Mouse (Mus musculus) thymus, adult 2 months (tissue): ENCODE results near the gene Tlk2. TPM values are rescaled to one million over a fixed set of nuclear protein-coding genes. Genes with fewer than 3 reads are reported as not detected.

Experiments used
- DNase-seq: peaks from one replicate; pipeline ENCODE4 v3.0.0; 2021
- H3K27ac ChIP-seq: fragments of 200-500 bp; 2 replicates; pipeline ENCODE4 v1.5.1; 2012; ENCODE audit warnings: low read length, control low read depth; ENCODE audit not compliant: control insufficient read depth, insufficient read depth
- H3K27me3 ChIP-seq: fragments of 200-500 bp; 2 replicates; pipeline ENCODE4 v1.6.1; 2012; ENCODE audit warnings: mild to moderate bottlenecking, low read length, moderate library complexity, mixed read lengths; ENCODE audit not compliant: control insufficient read depth, insufficient read depth
- H3K36me3 ChIP-seq: fragments of 200-500 bp; 2 replicates; pipeline ENCODE4 v1.6.1; 2012; ENCODE audit warnings: mild to moderate bottlenecking, low read length, moderate library complexity; ENCODE audit not compliant: control insufficient read depth, insufficient read depth
- H3K4me1 ChIP-seq: fragments of 200-500 bp; replicated peaks from 2 replicates; pipeline ENCODE4 v1.6.1; 2012; ENCODE audit warnings: low read length; ENCODE audit not compliant: control insufficient read depth, insufficient read depth
- H3K4me3 ChIP-seq: fragments of 200-500 bp; 2 replicates; pipeline ENCODE4 v1.5.1; 2012; ENCODE audit warnings: mild to moderate bottlenecking, low read length, control low read depth, moderate library complexity; ENCODE audit not compliant: control insufficient read depth, insufficient read depth
- CTCF ChIP-seq: fragments of 200-500 bp; IDR thresholded peaks from 2 replicates; pipeline ENCODE4 v1.5.1; 2012; ENCODE audit warnings: mild to moderate bottlenecking, control low read depth, low read length, moderate library complexity, borderline replicate concordance; ENCODE audit not compliant: control insufficient read depth, poor library complexity, insufficient read depth; ENCODE audit errors: extremely low read depth
- POLR2A ChIP-seq: fragments of 200-500 bp; IDR thresholded peaks from 2 replicates; pipeline ENCODE4 v1.6.1; 2012; ENCODE audit warnings: mild to moderate bottlenecking, low read length, control low read depth, moderate library complexity; ENCODE audit not compliant: control insufficient read depth, poor library complexity, insufficient read depth; ENCODE audit errors: extremely low read depth
- WGBS: fragments of 180-500 bp; shearing (Covaris S2); methylation state at CpG from one replicate; pipeline ENCODE4 v1.1.7; 2018; 5-methylcytosine and 5-hydroxymethylcytosine counted together
- polyA plus RNA-seq: library from polyadenylated mRNA; depleted of rRNA; stranded (reverse); fragments of >200 nt; gene quantifications from 2 replicates; pipeline ENCODE4 v1.2.3, GENCODE M21; 2012

Gene Tlk2
- polyA plus RNA-seq, 1 experiment = 31.6 TPM

GRCm38 (mm10) chr11:105151226-105152016 is 27.2 kb upstream of the Tlk2 start:
- DNase-seq = peak; percentile 45
- TF ChIP-seq CTCF (no peak), POLR2A (no peak)
- no peaks in the 10 kb centered on the region for H3K36me3 ChIP-seq
- H3K27me3 ChIP-seq = no peaks in the 10 kb centered on the region
- H3K4me1 ChIP-seq = peaks cover 27% of the 10 kb centered on the region
- peak overlapping the region; percentile 54 for H3K27ac ChIP-seq
- peak overlapping the region; percentile 45 for H3K4me3 ChIP-seq
- 4% methylated on average over 19 of the region's 19 CpGs for WGBS

GRCm38 (mm10) chr11:105152017-105152300 is 26.6 kb upstream of the Tlk2 start:
- TF ChIP-seq POLR2A (no peak), CTCF (no peak)
- 29% methylated on average over 4 of the region's 4 CpGs for WGBS

GRCm38 (mm10) chr11:105152357-105152899 is 26.2 kb upstream of the Tlk2 start:
- Histone ChIP-seq H3K27ac (no peak overlapping the region), H3K4me3 (no peak overlapping the region), H3K4me1 (peaks cover 27% of the 10 kb centered on the region), H3K27me3 (no peaks in the 10 kb centered on the region), H3K36me3 (no peaks in the 10 kb centered on the region)
- TF ChIP-seq CTCF (no peak), POLR2A (no peak)
- no peak for DNase-seq
- WGBS = 61% methylated on average over 11 of the region's 11 CpGs

More at GRCm38 (mm10) chr11:105152017-105152300, 26.6 kb upstream of the Tlk2 start:
- no peaks in the 10 kb centered on the region for H3K27me3 ChIP-seq
- DNase-seq = no peak
- peak overlapping the region; percentile 13; the same call in 1 of the 2 replicates for H3K27ac ChIP-seq
- H3K36me3 ChIP-seq = no peaks in the 10 kb centered on the region
- H3K4me3 ChIP-seq = peak overlapping the region; percentile 45
- peaks cover 27% of the 10 kb centered on the region for H3K4me1 ChIP-seq

GRCm38 (mm10) chr11:105153068-105153833 is 25.4 kb upstream of the Tlk2 start:
- TF ChIP-seq CTCF (no peak), POLR2A (no peak)
- 61% methylated on average over 12 of the region's 12 CpGs for WGBS
- Histone ChIP-seq H3K27me3 (no peaks in the 10 kb centered on the region), H3K27ac (no peak overlapping the region), H3K36me3 (no peaks in the 10 kb centered on the region), H3K4me3 (no peak overlapping the region), H3K4me1 (peaks cover 27% of the 10 kb centered on the region)
- no peak for DNase-seq

GRCm38 (mm10) chr11:105155915-105156314 is 22.7 kb upstream of the Tlk2 start:
- Histone ChIP-seq H3K36me3 (no peaks in the 10 kb centered on the region), H3K4me3 (no peak overlapping the region), H3K4me1 (peaks cover 22% of the 10 kb centered on the region), H3K27me3 (no peaks in the 10 kb centered on the region), H3K27ac (no peak overlapping the region)
- no peak for TF ChIP-seq POLR2A
- no peak for TF ChIP-seq CTCF
- DNase-seq = no peak
- WGBS = 55% methylated on average over 4 of the region's 4 CpGs

GRCm38 (mm10) chr11:105156748-105157267 is 21.8 kb upstream of the Tlk2 start:
- TF ChIP-seq POLR2A (no peak), CTCF (no peak)
- no peaks in the 10 kb centered on the region for H3K27me3 ChIP-seq
- H3K4me3 ChIP-seq = peak overlapping the region; percentile 25
- no peak for DNase-seq
- H3K36me3 ChIP-seq = no peaks in the 10 kb centered on the region
- WGBS = 76% methylated on average over 19 of the region's 19 CpGs
- H3K27ac ChIP-seq = no peak overlapping the region
- peaks cover 14% of the 10 kb centered on the region for H3K4me1 ChIP-seq

GRCm38 (mm10) chr11:105158047-105158446 is 20.6 kb upstream of the Tlk2 start:
- Histone ChIP-seq H3K27ac (no peak overlapping the region), H3K27me3 (no peaks in the 10 kb centered on the region), H3K4me1 (0 out of 2 replicates have a peak, but pooled peaks cover 6% of the 10 kb centered on the region), H3K36me3 (no peaks in the 10 kb centered on the region), H3K4me3 (no peak overlapping the region)
- DNase-seq = no peak
- TF ChIP-seq POLR2A (no peak), CTCF (no peak)
